In the genomic region with DNA sequence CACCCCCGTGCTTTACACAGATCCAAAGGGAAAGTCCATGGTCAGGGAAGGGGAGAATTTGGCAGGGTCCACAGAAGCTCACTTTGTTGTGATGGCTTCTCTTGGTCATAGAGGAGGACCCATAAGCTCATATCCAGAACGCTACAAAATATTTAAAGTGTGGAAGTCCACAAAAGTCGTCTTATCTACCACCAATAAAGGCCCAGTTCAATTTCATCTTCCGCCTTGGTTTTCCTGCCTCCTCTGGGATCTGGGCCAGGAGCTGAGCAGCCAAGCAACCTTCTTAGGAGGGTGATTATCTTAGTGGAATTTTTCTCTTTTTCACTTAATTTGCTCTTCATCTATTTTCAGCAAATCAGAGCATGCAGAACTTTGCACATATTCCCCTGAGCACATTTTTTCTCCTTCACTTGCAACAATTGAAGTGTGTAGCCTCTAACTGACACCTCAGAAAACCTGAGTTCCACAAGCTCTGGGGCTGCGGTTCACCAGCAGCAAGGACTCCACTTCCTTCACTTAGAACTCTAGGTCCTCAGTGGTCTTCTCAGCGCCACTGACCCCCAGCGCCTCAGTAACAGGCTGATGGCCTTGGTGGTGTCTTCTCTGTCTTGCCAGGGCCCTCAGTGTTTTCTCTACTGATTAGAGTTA, we compare ENCODE assay signal across 21 mouse cellular contexts.
DNase-seq lines count a peak whose midpoint lies in the region; ATAC-seq and TF ChIP-seq lines count a peak whose summit lies in the region.
"Had no signal": no experiment of that assay in that cellular context is flagged by ENCODE, and none has a peak within 500 bp of the region (broad histone marks: within the 10 kb centered on the region; RNA-seq: fewer than 3 reads in every experiment).

No protein-coding gene starts in this region.

- no peak overlapping the region for H3K4me3 ChIP-seq in lung, embryonic 16.5 days (ENCODE audit: low read length)
- no peak overlapping the region for H3K4me3 ChIP-seq in lung, postnatal 0 days (ENCODE audit: low read depth, low read length)
- H3K4me3 ChIP-seq in thymus, adult 2 months (ENCODE audit: control insufficient read depth, insufficient read depth, low read length), result no peak overlapping the region
- H3K4me3 ChIP-seq: forebrain, embryonic 10.5 days; liver, embryonic 13.5 days; neural tube, embryonic 12.5 days had no signal

- no peak for TF ChIP-seq EP300 in lung, postnatal 0 days (IDR thresholded peaks at IDR 0.05)

- ATAC-seq in lung, embryonic 16.5 days (ENCODE audit: low read depth), result peak; percentile 41; the same call in 1 of the 2 replicates
- no peak for ATAC-seq in lung, postnatal 0 days
- ATAC-seq: forebrain, embryonic 16.5 days; hindbrain, postnatal 0 days; intestine, embryonic 16.5 days had no signal

- H3K27me3 ChIP-seq in lung, embryonic 16.5 days (ENCODE audit: control insufficient read depth, insufficient read depth, low read depth, low read length), result no peaks in the 10 kb centered on the region
- no peaks in the 10 kb centered on the region for H3K27me3 ChIP-seq in lung, postnatal 0 days (replicated peaks; ENCODE audit: insufficient read depth, low read length)
- H3K27me3 ChIP-seq in thymus, adult 2 months (ENCODE audit: control insufficient read depth, insufficient read depth, low read length), result no peaks in the 10 kb centered on the region
- H3K27me3 ChIP-seq: liver, embryonic 13.5 days; megakaryocyte, embryonic 14.5 days; neural tube, embryonic 12.5 days had no signal

- TF ChIP-seq POLR2A in thymus, adult 2 months (IDR thresholded peaks at IDR 0.05; ENCODE audit: control insufficient read depth, extremely low read depth, insufficient read depth, low read length, poor library complexity), result no peak

- H3K27ac ChIP-seq in lung, embryonic 16.5 days (ENCODE audit: low read length), result 0 out of 2 replicates have a peak overlapping the region, but pooled peaks have one; percentile 52
- no peak overlapping the region for H3K27ac ChIP-seq in lung, postnatal 0 days (ENCODE audit: low read length)
- peak overlapping the region; percentile 3; the same call in 1 of the 2 replicates for H3K27ac ChIP-seq in thymus, adult 2 months (ENCODE audit: control insufficient read depth, insufficient read depth, low read length)
- H3K27ac ChIP-seq: forebrain, embryonic 10.5 days; hindbrain, postnatal 0 days; liver, embryonic 13.5 days; neural tube, embryonic 12.5 days had no signal

- H3K4me2 ChIP-seq in lung, embryonic 16.5 days (ENCODE audit: low read depth, low read length), result no peak overlapping the region
- H3K4me2 ChIP-seq in lung, postnatal 0 days (replicated peaks; ENCODE audit: low read depth, low read length), result no peak overlapping the region
- H3K4me2 ChIP-seq: liver, embryonic 13.5 days; neural tube, embryonic 12.5 days had no signal

- DNase-seq in adrenal gland, postnatal 36 days, result peak; percentile 26 to 32
- DNase-seq in adrenal gland, adult 18-20 months (ENCODE audit: low spot score in 2 of 2), result no peak
- peak; percentile 5 to 25 for DNase-seq in heart, adult 18-20 months
- no peak for DNase-seq in heart, postnatal 4 days
- no peak for DNase-seq in lung, postnatal 0 days (ENCODE audit: low spot score)
- DNase-seq in thymus, adult 2 months, result no peak
- DNase-seq in thymus, postnatal 4 days, result no peak
- DNase-seq: cerebellum, adult 11-12 months; gastrocnemius, postnatal 36 days; kidney, adult 9 months; kidney, postnatal 14 days; liver, embryonic 13.5 days; midbrain, embryonic 14.5 days; retina, postnatal 1 day had no signal

- no peaks in the 10 kb centered on the region for H3K9me3 ChIP-seq in lung, embryonic 16.5 days (ENCODE audit: control insufficient read depth, low read length)
- no peaks in the 10 kb centered on the region for H3K9me3 ChIP-seq in lung, postnatal 0 days (ENCODE audit: low read length)
- H3K9me3 ChIP-seq: forebrain, embryonic 10.5 days; liver, embryonic 13.5 days; megakaryocyte, embryonic 14.5 days; neural tube, embryonic 12.5 days had no signal

- H3K36me3 ChIP-seq in lung, embryonic 16.5 days (ENCODE audit: control insufficient read depth, insufficient read depth, low read length), result no peaks in the 10 kb centered on the region
- H3K36me3 ChIP-seq in lung, postnatal 0 days (ENCODE audit: insufficient read depth, low read length), result no peaks in the 10 kb centered on the region
- H3K36me3 ChIP-seq in thymus, adult 2 months (ENCODE audit: control insufficient read depth, insufficient read depth, low read length), result no peaks in the 10 kb centered on the region
- H3K36me3 ChIP-seq: forebrain, embryonic 10.5 days; liver, embryonic 13.5 days; neural tube, embryonic 12.5 days had no signal

- H3K9ac ChIP-seq in lung, embryonic 16.5 days (ENCODE audit: low read length), result no peak overlapping the region
- no peak overlapping the region for H3K9ac ChIP-seq in lung, postnatal 0 days (replicated peaks; ENCODE audit: low read depth)
- H3K9ac ChIP-seq: liver, embryonic 13.5 days; neural tube, embryonic 12.5 days had no signal

- no peak for TF ChIP-seq CTCF in lung, postnatal 0 days (IDR thresholded peaks at IDR 0.05)
- no peak for TF ChIP-seq CTCF in thymus, adult 2 months (IDR thresholded peaks at IDR 0.05; ENCODE audit: borderline replicate concordance, control insufficient read depth, extremely low read depth, insufficient read depth, low read length, poor library complexity)

- WGBS in lung, embryonic 16.5 days, result 44% methylated on average over 7 of the region's 7 CpGs
- WGBS in lung, postnatal 0 days, result 49% methylated on average over 7 of the region's 7 CpGs
- 63% methylated on average over 7 of the region's 7 CpGs for WGBS in thymus, adult 2 months

- peaks cover 15% of the 10 kb centered on the region; the same call in 1 of the 2 replicates for H3K4me1 ChIP-seq in lung, embryonic 16.5 days (replicated peaks; ENCODE audit: control insufficient read depth, insufficient read depth, low read length)
- H3K4me1 ChIP-seq in lung, postnatal 0 days (ENCODE audit: insufficient read depth, low read depth, low read length), result 0 out of 2 replicates have a peak, but pooled peaks cover 4% of the 10 kb centered on the region
- peaks cover 46% of the 10 kb centered on the region for H3K4me1 ChIP-seq in thymus, adult 2 months (replicated peaks; ENCODE audit: control insufficient read depth, insufficient read depth, low read length)
- H3K4me1 ChIP-seq: neural tube, embryonic 12.5 days had no signal

Comparison
In these comparisons a context has a peak if more than half of its experiments do, and no peak if none do; other contexts are left out.
1. DNase-seq: peak in adrenal gland, postnatal 36 days (2 of 2) and heart, adult 18-20 months (2 of 2); none in adrenal gland, adult 18-20 months (0 of 2), heart, postnatal 4 days (single experiment), lung, postnatal 0 days (single experiment), thymus, adult 2 months (single experiment) and thymus, postnatal 4 days (single experiment).